Mouse (Mus musculus) heart, embryonic 13.5 days (tissue): ENCODE measurements around the gene Utrn. TPM values are rescaled to one million over a fixed set of nuclear protein-coding genes. Genes with fewer than 3 reads are reported as not detected.

Experiments
- ATAC-seq: fragments of 200-750 bp; cut with Nextera tagmentation; 2 replicates; pipeline ENCODE4 v1.8.0; 2017; ENCODE audit warnings: moderate TSS enrichment; ENCODE audit not compliant: insufficient number of reproducible peaks, low FRiP score, low TSS enrichment; ENCODE audit errors: extremely low read depth
- H3K27ac ChIP-seq: fragments of 300-500 bp; sonication (generic); replicated peaks from 2 replicates; pipeline ENCODE4 v1.5.1; 2015; ENCODE audit warnings: moderate library complexity, mild to moderate bottlenecking, inconsistent platforms
- H3K27me3 ChIP-seq: fragments of 300-500 bp; sonication (generic); replicated peaks from 2 replicates; pipeline ENCODE4 v1.6.1; 2015; ENCODE audit warnings: mild to moderate bottlenecking, inconsistent platforms
- H3K36me3 ChIP-seq: fragments of 300-500 bp; sonication (generic); 2 replicates; pipeline ENCODE4 v1.6.1; 2015; ENCODE audit warnings: mild to moderate bottlenecking, inconsistent platforms
- H3K4me1 ChIP-seq: fragments of 300-500 bp; sonication (generic); 2 replicates; pipeline ENCODE4 v1.6.1; 2015; ENCODE audit warnings: inconsistent platforms
- H3K4me2 ChIP-seq: fragments of 300-500 bp; sonication (generic); 2 replicates; pipeline ENCODE4 v1.6.1; 2015; ENCODE audit warnings: inconsistent platforms, mild to moderate bottlenecking, moderate library complexity
- H3K4me3 ChIP-seq: fragments of 300-500 bp; sonication (generic); 2 replicates; pipeline ENCODE4 v1.5.1; 2015; ENCODE audit warnings: moderate library complexity, mild to moderate bottlenecking, inconsistent platforms
- H3K9ac ChIP-seq: fragments of 300-500 bp; sonication (generic); 2 replicates; pipeline ENCODE4 v1.6.1; 2015; ENCODE audit warnings: inconsistent platforms, mild to moderate bottlenecking, moderate library complexity
- H3K9me3 ChIP-seq: fragments of 300-500 bp; sonication (generic); 2 replicates; pipeline ENCODE4 v1.6.1; 2016; ENCODE audit warnings: inconsistent platforms
- WGBS: fragments of 180-500 bp; shearing (Covaris S2); methylation state at CpG from one replicate; pipeline ENCODE4 v1.1.7; 2015; ENCODE audit warnings: mixed read lengths; 5-methylcytosine and 5-hydroxymethylcytosine counted together
- polyA plus RNA-seq: library from polyadenylated mRNA; unstranded; fragments of >200 nt; fragmentation: Nextera tagmentation; extraction: Ambion mirVana; gene quantifications from 2 replicates; pipeline ENCODE4 v1.2.1, GENCODE M21; 2015

Gene Utrn
- polyA plus RNA-seq, 1 experiment from 2014 or later: 55.8 TPM

- Histone ChIP-seq H3K4me3 (no peak overlapping the region), H3K27me3 (no peaks in the 10 kb centered on the region), H3K4me2 (peak overlapping the region; percentile 57), H3K9ac (no peak overlapping the region), H3K4me1 (peaks cover 84% of the 10 kb centered on the region), H3K27ac (peak overlapping the region; percentile 79), H3K9me3 (no peaks in the 10 kb centered on the region), H3K36me3 (no peaks in the 10 kb centered on the region)
- no peak for ATAC-seq
- WGBS: 80% methylated on average over 4 of the region's 4 CpGs
Observed at GRCm38 (mm10) chr10:12813881-12814280, 55.3 kb downstream of the Utrn start.

GRCm38 (mm10) chr10:12813211-12813811 lies 55.9 kb downstream of the Utrn start:
- peak overlapping the region; percentile 25 for H3K4me3 ChIP-seq
- WGBS: 27% methylated on average over 12 of the region's 12 CpGs
- no peaks in the 10 kb centered on the region for H3K27me3 ChIP-seq
- ATAC-seq: no peak; the same call in 1 of the 2 replicates
- no peaks in the 10 kb centered on the region for H3K36me3 ChIP-seq
- H3K9me3 ChIP-seq: no peaks in the 10 kb centered on the region
- H3K4me2 ChIP-seq: peak overlapping the region; percentile 57
- H3K27ac ChIP-seq: peak overlapping the region; percentile 79
- H3K4me1 ChIP-seq: peaks cover 81% of the 10 kb centered on the region
- H3K9ac ChIP-seq: peak overlapping the region; percentile 62

- Histone ChIP-seq H3K4me1 (peaks cover 80% of the 10 kb centered on the region), H3K27me3 (no peaks in the 10 kb centered on the region), H3K9ac (peak overlapping the region; percentile 62), H3K36me3 (no peaks in the 10 kb centered on the region), H3K4me2 (peak overlapping the region; percentile 57), H3K4me3 (peak overlapping the region; percentile 25), H3K9me3 (no peaks in the 10 kb centered on the region), H3K27ac (peak overlapping the region; percentile 79)
- ATAC-seq: no peak
- WGBS: 61% methylated on average over 5 of the region's 5 CpGs
Observed at GRCm38 (mm10) chr10:12812680-12813079, 56.5 kb downstream of the Utrn start.

- Histone ChIP-seq H3K4me1 (peaks cover 85% of the 10 kb centered on the region), H3K27me3 (no peaks in the 10 kb centered on the region), H3K4me3 (no peak overlapping the region), H3K27ac (peak overlapping the region; percentile 51), H3K9ac (no peak overlapping the region), H3K36me3 (no peaks in the 10 kb centered on the region), H3K4me2 (no peak overlapping the region), H3K9me3 (no peaks in the 10 kb centered on the region)
- ATAC-seq: no peak
- 65% methylated on average over 2 of the region's 2 CpGs for WGBS
Observed at GRCm38 (mm10) chr10:12810816-12811215, 58.3 kb downstream of the Utrn start.

GRCm38 (mm10) chr10:12809702-12810101 lies 59.5 kb downstream of the Utrn start:
- no peak overlapping the region for H3K9ac ChIP-seq
- H3K4me2 ChIP-seq: no peak overlapping the region
- 0 out of 2 replicates have a peak overlapping the region, but pooled peaks have one; percentile 59 for H3K27ac ChIP-seq
- ATAC-seq: no peak
- H3K36me3 ChIP-seq: no peaks in the 10 kb centered on the region
- no peak overlapping the region for H3K4me3 ChIP-seq
- no peaks in the 10 kb centered on the region for H3K27me3 ChIP-seq
- H3K9me3 ChIP-seq: no peaks in the 10 kb centered on the region
- 52% methylated on average over 3 of the region's 3 CpGs for WGBS
- H3K4me1 ChIP-seq: peaks cover 89% of the 10 kb centered on the region

GRCm38 (mm10) chr10:12808467-12808866 lies 60.7 kb downstream of the Utrn start:
- H3K36me3 ChIP-seq: no peaks in the 10 kb centered on the region
- H3K27ac ChIP-seq: no peak overlapping the region
- ATAC-seq: no peak
- H3K27me3 ChIP-seq: no peaks in the 10 kb centered on the region
- no peak overlapping the region for H3K4me2 ChIP-seq
- H3K9me3 ChIP-seq: no peaks in the 10 kb centered on the region
- H3K9ac ChIP-seq: no peak overlapping the region
- H3K4me3 ChIP-seq: no peak overlapping the region
- H3K4me1 ChIP-seq: peaks cover 85% of the 10 kb centered on the region
- 79% methylated on average over 4 of the region's 4 CpGs for WGBS

- WGBS: 68% methylated on average over 9 of the region's 9 CpGs
- peaks cover 77% of the 10 kb centered on the region for H3K4me1 ChIP-seq
- H3K9ac ChIP-seq: no peak overlapping the region
Observed at GRCm38 (mm10) chr10:12807706-12808105, 61.5 kb downstream of the Utrn start.

GRCm38 (mm10) chr10:12805826-12806225 lies 63.3 kb downstream of the Utrn start:
- Histone ChIP-seq H3K9me3 (no peaks in the 10 kb centered on the region), H3K9ac (no peak overlapping the region), H3K27ac (no peak overlapping the region; the same call in 1 of the 2 replicates), H3K27me3 (no peaks in the 10 kb centered on the region), H3K4me2 (no peak overlapping the region), H3K4me1 (peaks cover 61% of the 10 kb centered on the region), H3K36me3 (no peaks in the 10 kb centered on the region), H3K4me3 (no peak overlapping the region)
- no peak for ATAC-seq
- 47% methylated on average over 2 of the region's 2 CpGs for WGBS

More at GRCm38 (mm10) chr10:12807706-12808105, 61.5 kb downstream of the Utrn start:
- H3K9me3 ChIP-seq: no peaks in the 10 kb centered on the region
- no peaks in the 10 kb centered on the region for H3K36me3 ChIP-seq
- no peak overlapping the region for H3K4me3 ChIP-seq
- ATAC-seq: no peak
- H3K4me2 ChIP-seq: no peak overlapping the region
- H3K27ac ChIP-seq: no peak overlapping the region
- H3K27me3 ChIP-seq: no peaks in the 10 kb centered on the region

GRCm38 (mm10) chr10:12803939-12804338 lies 65.2 kb downstream of the Utrn start:
- Histone ChIP-seq H3K27me3 (no peaks in the 10 kb centered on the region), H3K36me3 (no peaks in the 10 kb centered on the region), H3K4me1 (peaks cover 57% of the 10 kb centered on the region), H3K9me3 (no peaks in the 10 kb centered on the region), H3K4me2 (no peak overlapping the region), H3K4me3 (no peak overlapping the region), H3K27ac (no peak overlapping the region), H3K9ac (no peak overlapping the region)
- 60% methylated on average over 1 of the region's 1 CpGs for WGBS
- ATAC-seq: no peak

- H3K27ac ChIP-seq: 0 out of 2 replicates have a peak overlapping the region, but pooled peaks have one; percentile 8
Observed at GRCm38 (mm10) chr10:12799416-12799815, 69.7 kb downstream of the Utrn start.

GRCm38 (mm10) chr10:12798248-12798647 lies 70.9 kb downstream of the Utrn start:
- no peak for ATAC-seq
- Histone ChIP-seq H3K36me3 (no peaks in the 10 kb centered on the region), H3K4me2 (no peak overlapping the region), H3K4me1 (peaks cover 43% of the 10 kb centered on the region), H3K27me3 (no peaks in the 10 kb centered on the region), H3K9ac (no peak overlapping the region), H3K4me3 (no peak overlapping the region), H3K27ac (no peak overlapping the region), H3K9me3 (no peaks in the 10 kb centered on the region)
- WGBS: 78% methylated on average over 4 of the region's 4 CpGs

More at GRCm38 (mm10) chr10:12799416-12799815, 69.7 kb downstream of the Utrn start:
- Histone ChIP-seq H3K4me3 (no peak overlapping the region), H3K4me1 (peaks cover 49% of the 10 kb centered on the region), H3K9me3 (no peaks in the 10 kb centered on the region), H3K27me3 (no peaks in the 10 kb centered on the region), H3K4me2 (no peak overlapping the region), H3K9ac (no peak overlapping the region), H3K36me3 (no peaks in the 10 kb centered on the region)
- no peak for ATAC-seq
- WGBS: 63% methylated on average over 2 of the region's 2 CpGs

GRCm38 (mm10) chr10:12796510-12796840 lies 72.7 kb downstream of the Utrn start:
- ATAC-seq: no peak
- peak overlapping the region; percentile 16; the same call in 1 of the 2 replicates for H3K9ac ChIP-seq
- WGBS: 75% methylated on average over 1 of the region's 1 CpGs

More at GRCm38 (mm10) chr10:12796510-12796840, 72.7 kb downstream of the Utrn start:
- Histone ChIP-seq H3K4me3 (no peak overlapping the region), H3K9me3 (no peaks in the 10 kb centered on the region), H3K27ac (no peak overlapping the region), H3K36me3 (no peaks in the 10 kb centered on the region), H3K4me1 (peaks cover 54% of the 10 kb centered on the region), H3K27me3 (no peaks in the 10 kb centered on the region), H3K4me2 (no peak overlapping the region)
